Mouse (Mus musculus): Measurements from ENCODE around the gene Cox8c. TPM values are rescaled to one million over a fixed set of nuclear protein-coding genes. Genes with fewer than 3 reads are reported as not detected.

Gene Cox8c
- polyA plus RNA-seq, 1 experiment from 2014 or later, result not detected

DNA sequence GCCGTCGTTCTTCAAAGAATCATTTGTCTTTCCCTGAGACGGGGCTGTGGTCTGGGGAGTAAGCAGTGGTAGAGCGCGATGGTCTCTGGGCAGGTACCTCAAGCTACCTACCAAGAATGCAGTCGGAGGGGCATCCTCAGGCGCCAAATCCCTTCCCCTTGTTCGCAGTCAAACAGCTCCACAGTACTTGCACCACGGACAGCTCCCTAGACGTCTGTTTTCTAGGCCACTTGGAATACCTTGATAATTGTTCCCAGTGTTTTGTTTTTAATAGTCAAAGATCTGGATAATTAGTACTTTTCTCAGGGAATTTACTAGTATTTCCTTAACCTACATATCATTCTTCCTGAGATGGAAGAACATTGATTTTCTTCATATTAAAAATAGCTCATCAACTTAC is 48.7 kb downstream of the Cox8c start:
- no peak for ATAC-seq (replicated peaks; ENCODE audit: insufficient number of reproducible peaks, low FRiP score, low TSS enrichment)

DNA sequence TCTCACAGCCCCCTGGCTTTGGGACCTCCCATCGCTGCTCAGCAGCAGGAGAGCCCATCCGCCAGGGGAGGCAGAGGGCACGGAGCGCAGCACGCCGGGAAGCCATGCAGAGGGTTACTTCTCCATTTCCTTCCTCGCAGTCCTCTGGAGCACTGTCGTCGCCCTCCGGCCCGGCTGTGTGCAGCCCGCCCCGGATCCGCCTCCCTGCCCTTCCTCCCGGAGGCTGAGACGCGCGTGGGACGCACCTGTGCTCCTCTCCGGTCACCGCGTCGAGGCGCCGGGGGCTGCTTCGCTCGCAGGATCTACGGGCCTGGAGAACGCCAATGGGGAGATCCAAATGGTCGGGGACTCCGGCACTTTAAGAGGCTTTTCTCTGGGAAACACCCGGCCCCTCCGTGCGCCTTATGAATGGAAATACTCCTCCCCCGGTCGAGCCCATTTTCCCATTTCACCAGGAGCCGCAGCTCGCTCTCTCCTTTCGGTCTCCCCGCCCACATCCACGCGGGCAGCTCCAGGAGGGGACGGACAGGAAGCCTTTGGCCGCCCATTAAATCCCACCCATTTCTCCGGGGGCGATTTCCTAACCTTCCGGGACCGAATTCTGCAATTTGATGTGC is 49.8 kb downstream of the Cox8c start, which contains the start of gene Unc79:
Unc79 (plus strand) TSS at position 82 of the 617 bp plus-strand sequence.
- Histone ChIP-seq H3K27me3 (ENCODE audit: control insufficient read depth, insufficient read depth, low read length) (peaks cover 13% of the 10 kb centered on the region), H3K4me2 (peak within 1 kb of the TSS; percentile 91), H3K9ac (ENCODE audit: low read depth, low read length) (0 out of 2 replicates have a peak within 1 kb of the TSS, but pooled peaks have one; percentile 39), H3K36me3 (ENCODE audit: control insufficient read depth, insufficient read depth, low read length) (no peaks in the 10 kb centered on the region), H3K9me3 (replicated peaks; ENCODE audit: control insufficient read depth, low read length) (no peaks in the 10 kb centered on the region), H3K4me1 (ENCODE audit: control insufficient read depth, insufficient read depth, low read length) (0 out of 2 replicates have a peak, but pooled peaks cover 4% of the 10 kb centered on the region), H3K4me3 (ENCODE audit: low read depth, low read length) (peak within 1 kb of the TSS; percentile 57), H3K27ac (ENCODE audit: low read depth, low read length) (no peak within 1 kb of the TSS)
- peak; percentile 42; the same call in 1 of the 2 replicates for ATAC-seq (replicated peaks; ENCODE audit: insufficient number of reproducible peaks, low FRiP score, low TSS enrichment)
- WGBS (ENCODE audit: insufficient replicate concordance), result under 1% methylated on average over 48 of the region's 48 CpGs

More for the DNA sequence above, 48.7 kb downstream of the Cox8c start:
- 21% methylated on average over 10 of the region's 10 CpGs for WGBS (ENCODE audit: insufficient replicate concordance)
- Histone ChIP-seq H3K4me2 (no peak overlapping the region), H3K4me1 (ENCODE audit: control insufficient read depth, insufficient read depth, low read length) (0 out of 2 replicates have a peak, but pooled peaks cover 4% of the 10 kb centered on the region), H3K27me3 (ENCODE audit: control insufficient read depth, insufficient read depth, low read length) (peaks cover 13% of the 10 kb centered on the region), H3K9me3 (replicated peaks; ENCODE audit: control insufficient read depth, low read length) (no peaks in the 10 kb centered on the region), H3K36me3 (ENCODE audit: control insufficient read depth, insufficient read depth, low read length) (no peaks in the 10 kb centered on the region), H3K9ac (ENCODE audit: low read depth, low read length) (no peak overlapping the region), H3K4me3 (ENCODE audit: low read depth, low read length) (no peak overlapping the region), H3K27ac (ENCODE audit: low read depth, low read length) (no peak overlapping the region)

GRCm38 (mm10) chr12:102949395-102950208 is 50.5 kb downstream of the Cox8c start:
- H3K9ac ChIP-seq (ENCODE audit: low read depth, low read length), result no peak overlapping the region
- H3K36me3 ChIP-seq (ENCODE audit: control insufficient read depth, insufficient read depth, low read length), result no peaks in the 10 kb centered on the region
- H3K9me3 ChIP-seq (replicated peaks; ENCODE audit: control insufficient read depth, low read length), result no peaks in the 10 kb centered on the region
- H3K4me3 ChIP-seq (ENCODE audit: low read depth, low read length), result peak overlapping the region; percentile 57
- H3K27ac ChIP-seq (ENCODE audit: low read depth, low read length), result no peak overlapping the region
- H3K4me2 ChIP-seq, result peak overlapping the region; percentile 91
- H3K4me1 ChIP-seq (ENCODE audit: control insufficient read depth, insufficient read depth, low read length), result 0 out of 2 replicates have a peak, but pooled peaks cover 4% of the 10 kb centered on the region
- ATAC-seq (replicated peaks; ENCODE audit: insufficient number of reproducible peaks, low FRiP score, low TSS enrichment), result peak; percentile 59; the same call in 1 of the 2 replicates
- WGBS (ENCODE audit: insufficient replicate concordance), result under 1% methylated on average over 41 of the region's 42 CpGs
- H3K27me3 ChIP-seq (ENCODE audit: control insufficient read depth, insufficient read depth, low read length), result peaks cover 13% of the 10 kb centered on the region

Other genes with a start within 250 kb of the Cox8c start
- 3.2 and 3.5 TPM in 2 replicates for gene Itpk1, start 194.4 kb upstream of the Cox8c start, polyA plus RNA-seq (2014; fragmentation: Nextera tagmentation; extraction: Ambion mirVana)
- 21.1 and 23.7 TPM in 2 replicates for gene Moap1, start 155.7 kb upstream of the Cox8c start, polyA plus RNA-seq (2014; fragmentation: Nextera tagmentation; extraction: Ambion mirVana)
- 7.4 and 7.9 TPM in 2 replicates for gene Tmem251, start 155.6 kb upstream of the Cox8c start, polyA plus RNA-seq (2014; fragmentation: Nextera tagmentation; extraction: Ambion mirVana)
- gene Gm28051, start 141.6 kb upstream of the Cox8c start, polyA plus RNA-seq (2014; fragmentation: Nextera tagmentation; extraction: Ambion mirVana), result not detected in 2 replicates
- gene Gon7, start 141.5 kb upstream of the Cox8c start, polyA plus RNA-seq (2014; fragmentation: Nextera tagmentation; extraction: Ambion mirVana), result 25.2 and 26.4 TPM in 2 replicates
- 35.8 and 41.8 TPM in 2 replicates for gene Ubr7, start 141.3 kb upstream of the Cox8c start, polyA plus RNA-seq (2014; fragmentation: Nextera tagmentation; extraction: Ambion mirVana)
- 19.3 and 20.5 TPM in 2 replicates for gene Gm20604, start 140.6 kb upstream of the Cox8c start, polyA plus RNA-seq (2014; fragmentation: Nextera tagmentation; extraction: Ambion mirVana)
- 14.3 and 15.1 TPM in 2 replicates for gene Btbd7, start 20.8 kb upstream of the Cox8c start, polyA plus RNA-seq (2014; fragmentation: Nextera tagmentation; extraction: Ambion mirVana)
- 0.16 and 0.44 TPM in 2 replicates for gene Unc79, start 49.5 kb downstream of the Cox8c start, polyA plus RNA-seq (2014; fragmentation: Nextera tagmentation; extraction: Ambion mirVana)